Mouse (Mus musculus): ENCODE results near the gene Adam22. TPM values are rescaled to one million over a fixed set of nuclear protein-coding genes. Genes with fewer than 3 reads are reported as not detected.

The Adam22 gene
- polyA plus RNA-seq, 1 experiment from 2014 or later, result 3.7 TPM

GRCm38 (mm10) chr5:8145473-8145872 is 222.5 kb downstream of the Adam22 start:
- H3K4me2 ChIP-seq (ENCODE audit: low read depth, low read length), result no peak overlapping the region
- H3K4me3 ChIP-seq (ENCODE audit: low read length), result no peak overlapping the region
- no peak for ATAC-seq (ENCODE audit: low read depth)
- H3K27me3 ChIP-seq (ENCODE audit: control insufficient read depth, insufficient read depth, low read depth, low read length), result no peaks in the 10 kb centered on the region
- H3K9me3 ChIP-seq (ENCODE audit: control insufficient read depth, low read length), result no peaks in the 10 kb centered on the region
- no peak overlapping the region for H3K27ac ChIP-seq (ENCODE audit: low read length)
- no peak overlapping the region for H3K9ac ChIP-seq (ENCODE audit: low read length)
- H3K36me3 ChIP-seq (ENCODE audit: control insufficient read depth, insufficient read depth, low read length), result no peaks in the 10 kb centered on the region
- 67% methylated on average over 5 of the region's 5 CpGs for WGBS
- no peaks in the 10 kb centered on the region for H3K4me1 ChIP-seq (replicated peaks; ENCODE audit: control insufficient read depth, insufficient read depth, low read length)

- no peak overlapping the region for H3K4me3 ChIP-seq (ENCODE audit: low read length)
- 66% methylated on average over 5 of the region's 5 CpGs for WGBS
- H3K9ac ChIP-seq (ENCODE audit: low read length), result no peak overlapping the region
- H3K27ac ChIP-seq (ENCODE audit: low read length), result no peak overlapping the region
- H3K9me3 ChIP-seq (ENCODE audit: control insufficient read depth, low read length), result no peaks in the 10 kb centered on the region
- ATAC-seq (ENCODE audit: low read depth), result no peak
- no peaks in the 10 kb centered on the region for H3K4me1 ChIP-seq (replicated peaks; ENCODE audit: control insufficient read depth, insufficient read depth, low read length)
- no peaks in the 10 kb centered on the region for H3K36me3 ChIP-seq (ENCODE audit: control insufficient read depth, insufficient read depth, low read length)
- no peaks in the 10 kb centered on the region for H3K27me3 ChIP-seq (ENCODE audit: control insufficient read depth, insufficient read depth, low read depth, low read length)
- no peak overlapping the region for H3K4me2 ChIP-seq (ENCODE audit: low read depth, low read length)
Observed at GRCm38 (mm10) chr5:8132546-8132945, 235.4 kb downstream of the Adam22 start.

DNA sequence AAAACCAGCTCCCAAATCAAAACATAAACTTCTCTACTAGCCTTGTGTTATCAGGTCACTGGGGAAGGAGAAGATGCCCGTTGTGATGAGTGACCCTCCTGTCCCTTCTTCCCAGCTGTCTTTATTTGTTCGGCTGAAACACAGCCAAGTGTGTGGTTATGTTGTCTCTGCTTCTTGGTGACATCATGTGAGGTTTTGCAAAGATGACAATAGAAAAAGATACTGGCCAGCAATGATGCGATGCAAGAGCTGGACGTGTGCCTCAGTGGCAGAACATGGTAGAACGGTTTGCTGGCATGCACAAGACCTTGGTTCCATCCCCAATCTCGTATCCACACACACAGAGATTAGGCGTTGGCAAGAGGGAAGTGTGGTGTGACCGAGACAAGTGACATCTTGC is 236.0 kb downstream of the Adam22 start:
- no peaks in the 10 kb centered on the region for H3K4me1 ChIP-seq (replicated peaks; ENCODE audit: control insufficient read depth, insufficient read depth, low read length)
- ATAC-seq (ENCODE audit: low read depth), result no peak
- no peak overlapping the region for H3K27ac ChIP-seq (ENCODE audit: low read length)
- no peak overlapping the region for H3K4me2 ChIP-seq (ENCODE audit: low read depth, low read length)
- H3K4me3 ChIP-seq (ENCODE audit: low read length), result no peak overlapping the region
- no peak overlapping the region for H3K9ac ChIP-seq (ENCODE audit: low read length)
- 72% methylated on average over 8 of the region's 8 CpGs for whole genome bisulfite sequencing
- H3K36me3 ChIP-seq (ENCODE audit: control insufficient read depth, insufficient read depth, low read length), result no peaks in the 10 kb centered on the region
- H3K27me3 ChIP-seq (ENCODE audit: control insufficient read depth, insufficient read depth, low read depth, low read length), result no peaks in the 10 kb centered on the region
- H3K9me3 ChIP-seq (ENCODE audit: control insufficient read depth, low read length), result no peaks in the 10 kb centered on the region

- Histone ChIP-seq H3K4me3 (ENCODE audit: low read length) (no peak overlapping the region), H3K4me1 (replicated peaks; ENCODE audit: control insufficient read depth, insufficient read depth, low read length) (no peaks in the 10 kb centered on the region), H3K27ac (ENCODE audit: low read length) (no peak overlapping the region), H3K27me3 (ENCODE audit: control insufficient read depth, insufficient read depth, low read depth, low read length) (no peaks in the 10 kb centered on the region), H3K9ac (ENCODE audit: low read length) (no peak overlapping the region), H3K4me2 (ENCODE audit: low read depth, low read length) (no peak overlapping the region), H3K9me3 (ENCODE audit: control insufficient read depth, low read length) (no peaks in the 10 kb centered on the region), H3K36me3 (ENCODE audit: control insufficient read depth, insufficient read depth, low read length) (no peaks in the 10 kb centered on the region)
- 70% methylated on average over 2 of the region's 2 CpGs for WGBS
- no peak for ATAC-seq (ENCODE audit: low read depth)
Observed at GRCm38 (mm10) chr5:8129750-8130149, 238.2 kb downstream of the Adam22 start.

DNA sequence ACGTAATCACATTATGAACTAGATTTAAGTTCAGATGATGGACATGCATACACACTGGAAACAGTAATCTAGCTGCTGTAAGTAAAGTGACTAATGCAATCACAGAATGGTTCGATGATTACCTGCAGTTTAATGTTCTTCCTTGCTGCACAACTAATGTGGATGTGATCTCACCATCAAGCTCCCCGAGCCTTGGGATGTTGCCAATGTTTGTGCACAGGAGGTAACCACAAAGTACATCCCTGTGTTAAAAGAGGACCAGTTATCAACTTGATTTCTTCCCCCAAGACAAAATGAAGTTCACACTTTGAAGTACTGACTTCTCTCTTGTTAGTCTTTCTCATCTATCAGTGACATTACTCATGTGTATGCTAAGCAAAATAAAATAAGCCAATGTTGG is 247.0 kb downstream of the Adam22 start:
- H3K4me1 ChIP-seq (replicated peaks; ENCODE audit: control insufficient read depth, insufficient read depth, low read length), result no peaks in the 10 kb centered on the region
- H3K27me3 ChIP-seq (ENCODE audit: control insufficient read depth, insufficient read depth, low read depth, low read length), result no peaks in the 10 kb centered on the region
- no peaks in the 10 kb centered on the region for H3K36me3 ChIP-seq (ENCODE audit: control insufficient read depth, insufficient read depth, low read length)
- WGBS, result 75% methylated on average over 3 of the region's 3 CpGs
- H3K27ac ChIP-seq (ENCODE audit: low read length), result no peak overlapping the region
- H3K4me3 ChIP-seq (ENCODE audit: low read length), result no peak overlapping the region
- H3K4me2 ChIP-seq (ENCODE audit: low read depth, low read length), result no peak overlapping the region
- no peak for ATAC-seq (ENCODE audit: low read depth)
- H3K9me3 ChIP-seq (ENCODE audit: control insufficient read depth, low read length), result no peaks in the 10 kb centered on the region
- no peak overlapping the region for H3K9ac ChIP-seq (ENCODE audit: low read length)

- 81% methylated on average over 2 of the region's 2 CpGs for WGBS
- Histone ChIP-seq H3K4me1 (replicated peaks; ENCODE audit: control insufficient read depth, insufficient read depth, low read length) (no peaks in the 10 kb centered on the region), H3K36me3 (ENCODE audit: control insufficient read depth, insufficient read depth, low read length) (no peaks in the 10 kb centered on the region), H3K27me3 (ENCODE audit: control insufficient read depth, insufficient read depth, low read depth, low read length) (no peaks in the 10 kb centered on the region), H3K4me3 (ENCODE audit: low read length) (no peak overlapping the region), H3K4me2 (ENCODE audit: low read depth, low read length) (no peak overlapping the region), H3K9me3 (ENCODE audit: control insufficient read depth, low read length) (no peaks in the 10 kb centered on the region), H3K9ac (ENCODE audit: low read length) (no peak overlapping the region), H3K27ac (ENCODE audit: low read length) (no peak overlapping the region)
- ATAC-seq (ENCODE audit: low read depth), result no peak
Observed at GRCm38 (mm10) chr5:8120087-8120486, 247.9 kb downstream of the Adam22 start.

DNA sequence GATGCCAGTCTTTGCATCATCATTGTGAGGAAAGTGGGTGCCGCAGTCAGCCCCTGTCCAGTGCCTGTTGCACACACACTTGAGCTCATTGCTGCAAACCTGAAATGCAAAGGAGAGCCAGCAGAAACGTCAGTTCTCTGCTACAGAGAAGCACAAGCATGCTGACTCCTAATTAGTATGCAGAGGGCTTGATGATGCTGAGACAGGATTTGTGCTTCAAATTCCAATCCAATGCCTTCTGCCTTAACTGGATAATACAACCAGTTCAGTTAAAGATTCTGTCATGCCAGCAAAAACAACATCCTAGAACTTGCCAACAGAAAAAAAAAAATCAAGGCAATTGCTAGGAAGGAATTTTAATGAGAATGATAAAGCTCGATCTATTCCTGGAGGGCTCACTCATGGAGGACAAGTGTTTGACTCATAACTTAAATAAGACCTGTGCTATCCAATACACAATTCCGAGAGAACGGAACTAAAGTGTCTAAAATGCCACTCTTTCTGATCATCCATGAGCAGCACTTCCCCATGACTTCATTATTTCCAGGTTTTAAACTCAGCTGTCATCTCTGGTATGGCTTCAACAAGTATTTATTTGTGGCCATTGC is 251.3 kb downstream of the Adam22 start:
- Histone ChIP-seq H3K4me2 (ENCODE audit: low read depth, low read length) (no peak overlapping the region), H3K4me3 (ENCODE audit: low read length) (no peak overlapping the region), H3K27me3 (ENCODE audit: control insufficient read depth, insufficient read depth, low read depth, low read length) (no peaks in the 10 kb centered on the region), H3K36me3 (ENCODE audit: control insufficient read depth, insufficient read depth, low read length) (no peaks in the 10 kb centered on the region), H3K9me3 (ENCODE audit: control insufficient read depth, low read length) (no peaks in the 10 kb centered on the region), H3K4me1 (replicated peaks; ENCODE audit: control insufficient read depth, insufficient read depth, low read length) (no peaks in the 10 kb centered on the region), H3K9ac (ENCODE audit: low read length) (no peak overlapping the region), H3K27ac (ENCODE audit: low read length) (no peak overlapping the region)
- ATAC-seq (ENCODE audit: low read depth), result no peak
- 67% methylated on average over 5 of the region's 5 CpGs for WGBS

DNA sequence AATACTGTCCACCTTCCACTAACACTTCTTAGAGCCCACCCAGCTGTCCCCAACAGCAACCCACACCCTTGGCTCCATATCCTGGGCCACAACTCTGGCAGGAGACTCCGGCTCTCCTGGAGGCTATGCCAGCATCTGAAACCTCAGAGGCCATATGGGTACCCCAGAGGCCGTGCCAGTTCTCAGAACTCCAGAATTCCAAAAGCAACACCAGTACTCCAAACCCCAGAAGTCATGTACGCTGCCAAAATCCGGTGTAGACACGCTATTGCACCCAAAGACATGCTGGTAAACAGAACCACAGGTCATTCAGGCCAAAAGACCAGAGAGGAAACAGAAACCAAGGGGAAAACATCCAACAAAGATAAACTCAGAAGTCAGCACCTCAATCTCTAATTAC is 255.7 kb downstream of the Adam22 start:
- Histone ChIP-seq H3K4me1 (replicated peaks; ENCODE audit: control insufficient read depth, insufficient read depth, low read length) (no peaks in the 10 kb centered on the region), H3K36me3 (ENCODE audit: control insufficient read depth, insufficient read depth, low read length) (no peaks in the 10 kb centered on the region), H3K4me2 (ENCODE audit: low read depth, low read length) (no peak overlapping the region), H3K27me3 (ENCODE audit: control insufficient read depth, insufficient read depth, low read depth, low read length) (no peaks in the 10 kb centered on the region), H3K27ac (ENCODE audit: low read length) (no peak overlapping the region), H3K4me3 (ENCODE audit: low read length) (no peak overlapping the region), H3K9me3 (ENCODE audit: control insufficient read depth, low read length) (no peaks in the 10 kb centered on the region), H3K9ac (ENCODE audit: low read length) (no peak overlapping the region)
- 87% methylated on average over 5 of the region's 5 CpGs for WGBS
- no peak for ATAC-seq (ENCODE audit: low read depth)

DNA sequence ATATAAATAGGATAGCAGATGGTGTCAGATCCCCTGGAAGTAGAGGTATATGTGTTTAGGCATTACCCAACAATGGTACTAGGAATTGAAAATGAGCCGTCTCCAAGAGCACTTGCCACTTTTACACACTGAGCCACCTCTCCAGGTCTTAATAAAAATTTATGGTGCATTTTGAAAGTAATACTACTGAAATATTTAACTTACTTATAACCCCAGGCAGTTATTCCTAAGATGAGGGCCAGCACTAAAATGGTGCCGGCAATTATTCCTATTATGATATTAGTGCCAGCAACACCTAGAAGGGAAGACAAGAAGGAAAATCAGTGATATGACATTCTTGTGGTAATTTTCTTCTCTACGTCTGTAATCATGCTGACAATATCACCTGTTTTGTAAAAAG is 256.3 kb downstream of the Adam22 start:
- Histone ChIP-seq H3K9ac (ENCODE audit: low read length) (no peak overlapping the region), H3K27ac (ENCODE audit: low read length) (no peak overlapping the region), H3K4me2 (ENCODE audit: low read depth, low read length) (no peak overlapping the region), H3K4me3 (ENCODE audit: low read length) (no peak overlapping the region), H3K27me3 (ENCODE audit: control insufficient read depth, insufficient read depth, low read depth, low read length) (no peaks in the 10 kb centered on the region), H3K36me3 (ENCODE audit: control insufficient read depth, insufficient read depth, low read length) (no peaks in the 10 kb centered on the region), H3K4me1 (replicated peaks; ENCODE audit: control insufficient read depth, insufficient read depth, low read length) (no peaks in the 10 kb centered on the region), H3K9me3 (ENCODE audit: control insufficient read depth, low read length) (no peaks in the 10 kb centered on the region)
- ATAC-seq (ENCODE audit: low read depth), result no peak
- WGBS, result 89% methylated on average over 3 of the region's 3 CpGs

GRCm38 (mm10) chr5:8095689-8096088 is 272.3 kb downstream of the Adam22 start:
- H3K36me3 ChIP-seq (ENCODE audit: control insufficient read depth, insufficient read depth, low read length), result no peaks in the 10 kb centered on the region
- WGBS, result 60% methylated on average over 1 of the region's 1 CpGs
- H3K4me1 ChIP-seq (replicated peaks; ENCODE audit: control insufficient read depth, insufficient read depth, low read length), result no peaks in the 10 kb centered on the region
- no peak overlapping the region for H3K4me3 ChIP-seq (ENCODE audit: low read length)
- H3K9me3 ChIP-seq (ENCODE audit: control insufficient read depth, low read length), result no peaks in the 10 kb centered on the region
- H3K27me3 ChIP-seq (ENCODE audit: control insufficient read depth, insufficient read depth, low read depth, low read length), result no peaks in the 10 kb centered on the region
- no peak overlapping the region for H3K27ac ChIP-seq (ENCODE audit: low read length)
- no peak overlapping the region for H3K9ac ChIP-seq (ENCODE audit: low read length)
- no peak for ATAC-seq (ENCODE audit: low read depth)
- H3K4me2 ChIP-seq (ENCODE audit: low read depth, low read length), result no peak overlapping the region

All from lung, embryonic 16.5 days (tissue).